9 mouse cellular contexts compared by ENCODE assay signal in the genomic region with DNA sequence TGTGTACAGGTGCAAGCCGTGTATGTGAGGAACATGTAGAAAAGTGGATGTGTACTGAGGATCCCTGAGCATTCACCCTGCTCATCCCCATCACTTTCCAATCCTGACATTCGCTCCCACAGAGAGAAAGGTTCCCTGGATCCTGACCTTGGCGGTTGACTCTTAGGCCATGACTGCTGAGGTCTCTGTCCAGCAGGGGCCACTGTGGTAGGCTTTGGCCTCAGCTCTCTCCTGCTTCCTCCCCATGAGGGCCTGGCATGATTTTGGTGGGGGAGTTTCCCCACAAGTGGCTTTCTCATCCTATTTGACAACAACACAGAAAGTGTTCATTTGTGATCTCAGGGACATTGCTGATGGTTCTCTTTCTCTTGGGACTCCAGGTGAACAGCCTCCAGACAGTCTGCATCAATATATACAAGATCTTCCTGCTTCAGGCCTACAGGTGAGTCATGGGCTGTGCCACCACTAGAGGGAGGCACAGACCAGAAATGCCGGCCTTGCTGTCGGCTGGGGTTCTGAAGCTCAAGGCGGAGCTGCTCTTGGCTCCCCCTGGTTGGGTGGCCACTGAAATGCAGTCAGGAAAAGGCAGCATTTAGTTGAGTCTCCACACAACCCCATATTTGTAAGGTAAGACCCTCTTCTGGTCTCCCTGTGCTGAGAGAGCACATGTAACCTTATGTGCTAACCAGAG. TPM values are rescaled to one million over a fixed set of nuclear protein-coding genes. Genes with fewer than 3 reads are reported as not detected.
A peak's percentile ranks its signal among the peaks of the same experiment; 100 is the strongest.
DNase-seq lines count a peak whose midpoint lies in the region; ATAC-seq and TF ChIP-seq lines count a peak whose summit lies in the region.
"Had no signal": no experiment of that assay in that cellular context is flagged by ENCODE, and none has a peak within 500 bp of the region (broad histone marks: within the 10 kb centered on the region; RNA-seq: fewer than 3 reads in every experiment).

No protein-coding gene starts in this region.

- no peaks in the 10 kb centered on the region for H3K27me3 ChIP-seq in ES-Bruce4 (ENCODE audit: control insufficient read depth, insufficient read depth, low read length, poor library complexity, severe bottlenecking)
- H3K27me3 ChIP-seq: lung, embryonic 15.5 days had no signal

- H3K9me3 ChIP-seq in ES-Bruce4 (replicated peaks; ENCODE audit: control insufficient read depth, insufficient read depth, low read length, poor library complexity, severe bottlenecking) = no peaks in the 10 kb centered on the region
- H3K9me3 ChIP-seq: lung, embryonic 15.5 days had no signal

- TF ChIP-seq EP300 in ES-Bruce4 (IDR thresholded peaks at IDR 0.05; ENCODE audit: insufficient read depth, low read depth, low read length) = no peak

- no peaks in the 10 kb centered on the region for H3K36me3 ChIP-seq in ES-Bruce4 (ENCODE audit: control insufficient read depth, insufficient read depth, low read length, poor library complexity, severe bottlenecking)

- peak; percentile 72 for DNase-seq in A20 (ENCODE audit: low read depth, low spot score)
- DNase-seq in cerebellum, postnatal 10 days = peak; percentile 82 to 84
- DNase-seq in kidney, postnatal 36 days = peak; percentile 68 to 84
- DNase-seq in lung, postnatal 14 days = peak; percentile 51
- peak; percentile 62 for DNase-seq in right cerebral cortex, postnatal 14 days

- no peak overlapping the region for H3K4me3 ChIP-seq in ES-Bruce4 (ENCODE audit: low read depth, low read length)
- H3K4me3 ChIP-seq: lung, embryonic 15.5 days had no signal

- peak; percentile 91 for ATAC-seq in granulocyte monocyte progenitor cell, adult 5-6 weeks (replicated peaks; ENCODE audit: poor library complexity, severe bottlenecking)
- no peak for ATAC-seq in erythroid progenitor cell, adult 5-6 weeks (replicated peaks; ENCODE audit: low FRiP score, poor library complexity, severe bottlenecking)

- H3K4me1 ChIP-seq in ES-Bruce4 (ENCODE audit: control insufficient read depth, insufficient read depth, low read length) = no peaks in the 10 kb centered on the region
- H3K4me1 ChIP-seq: lung, embryonic 15.5 days had no signal

- peak; percentile 73 for TF ChIP-seq CTCF in ES-Bruce4 (IDR thresholded peaks at IDR 0.05; ENCODE audit: low read depth, low read length)

- no peak overlapping the region for H3K27ac ChIP-seq in ES-Bruce4 (ENCODE audit: insufficient read depth, low read length)
- H3K27ac ChIP-seq: lung, embryonic 15.5 days had no signal

- H3K9ac ChIP-seq in ES-Bruce4 (ENCODE audit: low read depth, poor library complexity, severe bottlenecking) = no peak overlapping the region
- H3K9ac ChIP-seq: lung, embryonic 15.5 days had no signal

- no peak for TF ChIP-seq POLR2A in ES-Bruce4 (IDR thresholded peaks at IDR 0.05; ENCODE audit: insufficient read depth, low read length)

RNA-seq across cellular contexts. Expression of gene Tert, which starts 19.8 kb away (rescaled TPM):
- 27.7 and 32.0 TPM in 2 replicates for polyA plus RNA-seq in ES-Bruce4 (2011; ENCODE audit: insufficient read depth, insufficient read length, low read depth, missing spikeins)
- 4.5 TPM in 1 of 2 replicates, not detected in the other for total RNA-seq in granulocyte monocyte progenitor cell, adult 5-6 weeks (2014; fragmentation: Nextera tagmentation)
- total RNA-seq in granulocyte monocyte progenitor cell, adult 5-6 weeks (2017) = 2.2 TPM in 1 of 2 replicates, not detected in the other
- total RNA-seq in erythroid progenitor cell, adult 5-6 weeks (2015; ENCODE audit: low replicate concordance) = 2.1 TPM in 1 of 2 replicates, not detected in the other
- total RNA-seq in erythroid progenitor cell, adult 5-6 weeks (2017; ENCODE audit: low replicate concordance) = 0.77 TPM in 1 of 2 replicates, not detected in the other

RNA-seq across cellular contexts. Expression of gene Slc6a18, which starts 31.3 kb away (rescaled TPM):
- not detected in 2 replicates for polyA plus RNA-seq in ES-Bruce4 (2011; ENCODE audit: insufficient read depth, insufficient read length, low read depth, missing spikeins)
- total RNA-seq in granulocyte monocyte progenitor cell, adult 5-6 weeks (2014; fragmentation: Nextera tagmentation) = not detected in 2 replicates
- not detected in 2 replicates for total RNA-seq in granulocyte monocyte progenitor cell, adult 5-6 weeks (2017)
- not detected in 2 replicates for total RNA-seq in erythroid progenitor cell, adult 5-6 weeks (2015; ENCODE audit: low replicate concordance)
- total RNA-seq in erythroid progenitor cell, adult 5-6 weeks (2017; ENCODE audit: low replicate concordance) = not detected in 2 replicates
- polyA plus RNA-seq: lung, embryonic 15.5 days had no signal

RNA-seq across cellular contexts. Expression of gene Clptm1l, which starts 42.7 kb away (rescaled TPM):
- polyA plus RNA-seq in ES-Bruce4 (2011; ENCODE audit: insufficient read depth, insufficient read length, low read depth, missing spikeins) = 39.6 and 40.8 TPM in 2 replicates
- 203 and 212 TPM in 2 replicates for total RNA-seq in granulocyte monocyte progenitor cell, adult 5-6 weeks (2014; fragmentation: Nextera tagmentation)
- 80.6 and 81.1 TPM in 2 replicates for total RNA-seq in granulocyte monocyte progenitor cell, adult 5-6 weeks (2017)
- 86.8 and 99.1 TPM in 2 replicates for total RNA-seq in erythroid progenitor cell, adult 5-6 weeks (2015; ENCODE audit: low replicate concordance)
- 30.0 and 51.1 TPM in 2 replicates for total RNA-seq in erythroid progenitor cell, adult 5-6 weeks (2017; ENCODE audit: low replicate concordance)

RNA-seq across cellular contexts. Expression of gene Slc6a19, which starts 58.1 kb away (rescaled TPM):
- 0.16 and 1.3 TPM in 2 replicates for polyA plus RNA-seq in ES-Bruce4 (2011; ENCODE audit: insufficient read depth, insufficient read length, low read depth, missing spikeins)
- not detected in 2 replicates for total RNA-seq in granulocyte monocyte progenitor cell, adult 5-6 weeks (2014; fragmentation: Nextera tagmentation)
- total RNA-seq in granulocyte monocyte progenitor cell, adult 5-6 weeks (2017) = not detected in 2 replicates
- total RNA-seq in erythroid progenitor cell, adult 5-6 weeks (2015; ENCODE audit: low replicate concordance) = not detected in 2 replicates
- total RNA-seq in erythroid progenitor cell, adult 5-6 weeks (2017; ENCODE audit: low replicate concordance) = not detected in 2 replicates
- polyA plus RNA-seq: lung, embryonic 15.5 days had no signal
